Mouse (Mus musculus) E14TG2a.4 (cell line): ENCODE data around the gene Ccnl2.

ENCODE experiments used
- H3K27me3 ChIP-seq: 2 replicates; pipeline ENCODE4 v1.6.1; 2014; ENCODE audit warnings: low read length, control low read depth; ENCODE audit not compliant: insufficient read depth
- H3K36me3 ChIP-seq: 2 replicates; pipeline ENCODE4 v1.6.1; 2014; ENCODE audit warnings: low read length, control low read depth; ENCODE audit not compliant: insufficient read depth
- H3K4me1 ChIP-seq: replicated peaks from 2 replicates; pipeline ENCODE4 v1.6.1; 2014; ENCODE audit warnings: low read depth, low read length, control low read depth
- H3K4me3 ChIP-seq: replicated peaks from 2 replicates; pipeline ENCODE4 v1.5.1; 2014; ENCODE audit warnings: mild to moderate bottlenecking, low read length
- H3K9me3 ChIP-seq: 2 replicates; pipeline ENCODE4 v1.6.1; 2014; ENCODE audit warnings: low read length, control low read depth
- CTCF ChIP-seq: conservative IDR thresholded peaks from 2 replicates; pipeline ENCODE4 v1.5.1; 2014; ENCODE audit warnings: low read length
- NANOG ChIP-seq: IDR thresholded peaks from 2 replicates; pipeline ENCODE4 v1.6.1; 2014; ENCODE audit warnings: borderline replicate concordance, low read length, mixed read lengths
- POU5F1 ChIP-seq: IDR thresholded peaks from 2 replicates; pipeline ENCODE4 v1.6.1; 2014; ENCODE audit warnings: low read length, borderline replicate concordance

The Ccnl2 gene

GRCm38 (mm10) chr4:155831205-155831766, 19.0 kb downstream of the Ccnl2 start, which contains the start of gene Aurkaip1:
TSS of gene Aurkaip1 (plus strand) at chr4:155831272.
- Histone ChIP-seq H3K4me1 (peaks cover 42% of the 10 kb centered on the region), H3K4me3 (peak within 1 kb of the TSS; percentile 94), H3K27me3 (no peaks in the 10 kb centered on the region), H3K36me3 (peaks cover 35% of the 10 kb centered on the region), H3K9me3 (no peaks in the 10 kb centered on the region)
- TF ChIP-seq NANOG (no peak), CTCF (peak; percentile 59)

GRCm38 (mm10) chr4:155831831-155832230, 19.5 kb downstream of the Ccnl2 start:
- TF ChIP-seq NANOG (no peak), POU5F1 (no peak), CTCF (no peak)
- H3K36me3 ChIP-seq = peaks cover 30% of the 10 kb centered on the region
- no peaks in the 10 kb centered on the region for H3K27me3 ChIP-seq
- no peaks in the 10 kb centered on the region for H3K9me3 ChIP-seq
- peaks cover 41% of the 10 kb centered on the region for H3K4me1 ChIP-seq
- H3K4me3 ChIP-seq = peak overlapping the region; percentile 94

GRCm38 (mm10) chr4:155832321-155832720, 20.0 kb downstream of the Ccnl2 start:
- Histone ChIP-seq H3K4me3 (peak overlapping the region; percentile 94), H3K4me1 (peaks cover 39% of the 10 kb centered on the region), H3K9me3 (no peaks in the 10 kb centered on the region), H3K36me3 (peaks cover 25% of the 10 kb centered on the region), H3K27me3 (no peaks in the 10 kb centered on the region)
- TF ChIP-seq CTCF (no peak), NANOG (no peak), POU5F1 (no peak)

- no peak overlapping the region for H3K4me3 ChIP-seq
- H3K36me3 ChIP-seq = peaks cover 17% of the 10 kb centered on the region
- TF ChIP-seq CTCF = no peak
- no peak for TF ChIP-seq NANOG
- no peak for TF ChIP-seq POU5F1
- H3K9me3 ChIP-seq = no peaks in the 10 kb centered on the region
- peaks cover 8% of the 10 kb centered on the region; the same call in 1 of the 2 replicates for H3K27me3 ChIP-seq
- peaks cover 35% of the 10 kb centered on the region for H3K4me1 ChIP-seq
These were observed 20.9 kb downstream of the Ccnl2 start for GRCm38 (mm10) chr4:155833234-155833633.

- peaks cover 16% of the 10 kb centered on the region for H3K36me3 ChIP-seq
- H3K9me3 ChIP-seq = no peaks in the 10 kb centered on the region
- H3K4me3 ChIP-seq = no peak overlapping the region
- H3K4me1 ChIP-seq = peaks cover 37% of the 10 kb centered on the region
- peaks cover 8% of the 10 kb centered on the region for H3K27me3 ChIP-seq
- TF ChIP-seq CTCF (peak; percentile 73), POU5F1 (no peak)
These were observed 21.5 kb downstream of the Ccnl2 start for GRCm38 (mm10) chr4:155833836-155834235.

GRCm38 (mm10) chr4:155837404-155838010, 25.2 kb downstream of the Ccnl2 start:
- H3K36me3 ChIP-seq = peaks cover 12% of the 10 kb centered on the region
- H3K4me1 ChIP-seq = peaks cover 50% of the 10 kb centered on the region
- peaks cover 36% of the 10 kb centered on the region for H3K27me3 ChIP-seq
- H3K4me3 ChIP-seq = no peak overlapping the region
- no peaks in the 10 kb centered on the region for H3K9me3 ChIP-seq
- TF ChIP-seq NANOG (no peak), POU5F1 (no peak), CTCF (no peak)

GRCm38 (mm10) chr4:155838187-155839153, 26.2 kb downstream of the Ccnl2 start:
- no peak for TF ChIP-seq NANOG
- no peak for TF ChIP-seq CTCF
- no peak for TF ChIP-seq POU5F1
- H3K4me3 ChIP-seq = no peak overlapping the region
- H3K27me3 ChIP-seq = peaks cover 45% of the 10 kb centered on the region
- H3K36me3 ChIP-seq = peaks cover 9% of the 10 kb centered on the region
- H3K9me3 ChIP-seq = no peaks in the 10 kb centered on the region
- peaks cover 42% of the 10 kb centered on the region for H3K4me1 ChIP-seq

- TF ChIP-seq NANOG (no peak), CTCF (no peak), POU5F1 (no peak)
- Histone ChIP-seq H3K36me3 (peaks cover 7% of the 10 kb centered on the region; the same call in 1 of the 2 replicates), H3K27me3 (peaks cover 49% of the 10 kb centered on the region), H3K4me1 (peaks cover 34% of the 10 kb centered on the region), H3K9me3 (no peaks in the 10 kb centered on the region), H3K4me3 (peak within 1 kb of the TSS; percentile 81)
These were observed 27.2 kb downstream of the Ccnl2 start, which contains the start of gene Mxra8 for GRCm38 (mm10) chr4:155839483-155839910. TSS of gene Mxra8 (plus strand) at chr4:155839680.
